Mouse (Mus musculus): ENCODE measurements around the gene Gm498. TPM values are rescaled to one million over a fixed set of nuclear protein-coding genes. Genes with fewer than 3 reads are reported as not detected.

Gene Gm498
- polyA plus RNA-seq, 1 experiment from 2014 or later = not detected

- H3K27ac ChIP-seq (ENCODE audit: low read length) = no peak overlapping the region
- H3K36me3 ChIP-seq (ENCODE audit: control insufficient read depth, insufficient read depth, low read length) = peaks cover 50% of the 10 kb centered on the region
- H3K9ac ChIP-seq (replicated peaks; ENCODE audit: low read depth, low read length) = no peak overlapping the region
These were observed 18.4 kb upstream of the Gm498 start for GRCm38 (mm10) chr7:143848127-143848767.

DNA sequence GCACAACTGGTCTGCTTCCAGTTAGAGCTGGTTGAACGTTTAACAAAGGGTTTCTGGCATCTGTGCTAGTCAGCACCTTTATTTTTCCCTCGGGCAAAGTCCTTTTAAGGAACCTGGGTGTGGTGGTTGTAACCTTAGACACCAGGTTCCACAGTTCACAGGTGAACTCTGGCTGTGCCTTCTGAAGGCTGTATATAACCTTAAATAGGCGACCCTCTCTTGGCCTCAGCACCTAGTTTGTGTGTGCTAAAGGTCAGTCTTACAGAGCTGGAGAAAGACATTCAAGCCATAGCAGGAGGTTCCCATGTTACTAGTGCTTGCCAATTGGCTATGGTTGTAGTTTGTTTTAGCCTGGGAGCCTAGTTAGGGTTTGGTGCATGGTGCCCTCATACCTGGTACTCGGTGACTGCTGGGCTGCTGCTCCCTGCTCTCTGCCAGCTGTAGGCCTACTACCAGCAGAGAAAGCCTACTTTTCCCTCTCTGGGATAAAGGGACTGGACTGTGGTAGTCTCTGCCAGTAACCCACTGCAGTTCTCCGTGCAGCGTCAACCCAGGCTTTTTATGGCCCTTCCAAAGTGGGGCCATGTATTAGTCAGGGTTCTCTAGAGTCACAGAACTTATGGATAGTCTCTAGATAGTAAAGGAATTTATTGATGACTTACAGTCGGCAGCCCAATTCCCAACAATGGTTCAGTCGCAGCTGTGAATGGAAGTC lies 17.7 kb upstream of the Gm498 start:
- H3K36me3 ChIP-seq (ENCODE audit: control insufficient read depth, insufficient read depth, low read length) = peaks cover 44% of the 10 kb centered on the region
- H3K4me2 ChIP-seq (replicated peaks; ENCODE audit: low read depth, low read length) = no peak overlapping the region
- ATAC-seq (ENCODE audit: insufficient number of reproducible peaks, insufficient read depth, low FRiP score, low read depth) = no peak
- H3K4me1 ChIP-seq (ENCODE audit: control insufficient read depth, insufficient read depth, low read length) = no peaks in the 10 kb centered on the region
- WGBS = 88% methylated on average over 6 of the region's 8 CpGs
- H3K27ac ChIP-seq (ENCODE audit: low read length) = no peak overlapping the region
- H3K9ac ChIP-seq (replicated peaks; ENCODE audit: low read depth, low read length) = no peak overlapping the region
- H3K9me3 ChIP-seq (ENCODE audit: control insufficient read depth, low read depth, low read length) = no peaks in the 10 kb centered on the region
- no peak overlapping the region for H3K4me3 ChIP-seq (ENCODE audit: low read depth, low read length)
- no peaks in the 10 kb centered on the region for H3K27me3 ChIP-seq (ENCODE audit: control insufficient read depth, insufficient read depth, low read length)

More at GRCm38 (mm10) chr7:143848127-143848767, 18.4 kb upstream of the Gm498 start:
- WGBS = 87% methylated on average over 5 of the region's 5 CpGs
- ATAC-seq (ENCODE audit: insufficient number of reproducible peaks, insufficient read depth, low FRiP score, low read depth) = no peak
- H3K9me3 ChIP-seq (ENCODE audit: control insufficient read depth, low read depth, low read length) = no peaks in the 10 kb centered on the region
- no peaks in the 10 kb centered on the region for H3K27me3 ChIP-seq (ENCODE audit: control insufficient read depth, insufficient read depth, low read length)
- H3K4me2 ChIP-seq (replicated peaks; ENCODE audit: low read depth, low read length) = no peak overlapping the region
- no peaks in the 10 kb centered on the region for H3K4me1 ChIP-seq (ENCODE audit: control insufficient read depth, insufficient read depth, low read length)
- no peak overlapping the region for H3K4me3 ChIP-seq (ENCODE audit: low read depth, low read length)

- no peak for ATAC-seq (ENCODE audit: insufficient number of reproducible peaks, insufficient read depth, low FRiP score, low read depth)
- 81% methylated on average over 4 of the region's 4 CpGs for WGBS
- H3K4me2 ChIP-seq (replicated peaks; ENCODE audit: low read depth, low read length) = no peak overlapping the region
These were observed 2.2 kb downstream of the Gm498 start for GRCm38 (mm10) chr7:143868874-143869273.

GRCm38 (mm10) chr7:143883717-143884116 lies 17.1 kb downstream of the Gm498 start:
- Histone ChIP-seq H3K27me3 (ENCODE audit: control insufficient read depth, insufficient read depth, low read length) (no peaks in the 10 kb centered on the region), H3K9me3 (ENCODE audit: control insufficient read depth, low read depth, low read length) (no peaks in the 10 kb centered on the region), H3K27ac (ENCODE audit: low read length) (no peak overlapping the region), H3K4me1 (ENCODE audit: control insufficient read depth, insufficient read depth, low read length) (no peaks in the 10 kb centered on the region), H3K9ac (replicated peaks; ENCODE audit: low read depth, low read length) (no peak overlapping the region), H3K4me3 (ENCODE audit: low read depth, low read length) (no peak overlapping the region), H3K4me2 (replicated peaks; ENCODE audit: low read depth, low read length) (no peak overlapping the region), H3K36me3 (ENCODE audit: control insufficient read depth, insufficient read depth, low read length) (no peaks in the 10 kb centered on the region)
- no peak for ATAC-seq (ENCODE audit: insufficient number of reproducible peaks, insufficient read depth, low FRiP score, low read depth)
- WGBS = 70% methylated on average over 6 of the region's 6 CpGs

More at GRCm38 (mm10) chr7:143868874-143869273, 2.2 kb downstream of the Gm498 start:
- H3K4me1 ChIP-seq (ENCODE audit: control insufficient read depth, insufficient read depth, low read length) = no peaks in the 10 kb centered on the region
- no peak overlapping the region for H3K27ac ChIP-seq (ENCODE audit: low read length)
- no peak overlapping the region for H3K9ac ChIP-seq (replicated peaks; ENCODE audit: low read depth, low read length)
- H3K36me3 ChIP-seq (ENCODE audit: control insufficient read depth, insufficient read depth, low read length) = no peaks in the 10 kb centered on the region
- no peaks in the 10 kb centered on the region; the same call in 1 of the 2 replicates for H3K9me3 ChIP-seq (ENCODE audit: control insufficient read depth, low read depth, low read length)
- H3K4me3 ChIP-seq (ENCODE audit: low read depth, low read length) = no peak overlapping the region
- H3K27me3 ChIP-seq (ENCODE audit: control insufficient read depth, insufficient read depth, low read length) = no peaks in the 10 kb centered on the region

DNA sequence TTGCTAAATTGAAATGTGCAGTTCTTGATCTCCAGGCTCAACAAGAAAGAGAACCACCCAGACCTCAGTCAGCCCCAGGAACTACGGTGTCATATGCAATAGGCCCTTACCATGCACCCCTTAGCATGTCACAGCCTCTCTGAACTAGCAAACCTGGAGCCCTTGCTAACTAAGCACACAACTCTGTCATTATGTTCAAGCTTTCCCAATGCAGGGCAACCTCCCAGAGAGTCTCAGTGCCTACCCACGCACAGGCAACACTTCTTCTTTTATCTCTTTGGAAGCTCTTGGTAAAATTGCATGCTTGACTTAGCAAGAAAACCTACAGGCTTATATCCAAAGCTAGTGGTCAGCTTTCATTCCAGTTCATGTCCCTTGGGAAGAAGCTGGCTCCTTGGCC lies 24.5 kb downstream of the Gm498 start:
- Histone ChIP-seq H3K9me3 (ENCODE audit: control insufficient read depth, low read depth, low read length) (no peaks in the 10 kb centered on the region), H3K27ac (ENCODE audit: low read length) (no peak overlapping the region), H3K9ac (replicated peaks; ENCODE audit: low read depth, low read length) (no peak overlapping the region), H3K36me3 (ENCODE audit: control insufficient read depth, insufficient read depth, low read length) (no peaks in the 10 kb centered on the region), H3K4me3 (ENCODE audit: low read depth, low read length) (no peak overlapping the region), H3K4me1 (ENCODE audit: control insufficient read depth, insufficient read depth, low read length) (no peaks in the 10 kb centered on the region), H3K27me3 (ENCODE audit: control insufficient read depth, insufficient read depth, low read length) (no peaks in the 10 kb centered on the region), H3K4me2 (replicated peaks; ENCODE audit: low read depth, low read length) (no peak overlapping the region)
- 81% methylated on average over 2 of the region's 2 CpGs for WGBS
- no peak for ATAC-seq (ENCODE audit: insufficient number of reproducible peaks, insufficient read depth, low FRiP score, low read depth)

GRCm38 (mm10) chr7:143892361-143892760 lies 25.7 kb downstream of the Gm498 start:
- ATAC-seq (ENCODE audit: insufficient number of reproducible peaks, insufficient read depth, low FRiP score, low read depth) = no peak
- H3K27me3 ChIP-seq (ENCODE audit: control insufficient read depth, insufficient read depth, low read length) = no peaks in the 10 kb centered on the region
- 81% methylated on average over 2 of the region's 2 CpGs for WGBS

GRCm38 (mm10) chr7:143900667-143901066 lies 34.0 kb downstream of the Gm498 start:
- WGBS = 23% methylated on average over 2 of the region's 2 CpGs
- H3K36me3 ChIP-seq (ENCODE audit: control insufficient read depth, insufficient read depth, low read length) = no peaks in the 10 kb centered on the region
- no peak overlapping the region for H3K4me2 ChIP-seq (replicated peaks; ENCODE audit: low read depth, low read length)
- no peaks in the 10 kb centered on the region for H3K4me1 ChIP-seq (ENCODE audit: control insufficient read depth, insufficient read depth, low read length)
- H3K9me3 ChIP-seq (ENCODE audit: control insufficient read depth, low read depth, low read length) = no peaks in the 10 kb centered on the region
- H3K9ac ChIP-seq (replicated peaks; ENCODE audit: low read depth, low read length) = no peak overlapping the region
- ATAC-seq (ENCODE audit: insufficient number of reproducible peaks, insufficient read depth, low FRiP score, low read depth) = no peak
- H3K4me3 ChIP-seq (ENCODE audit: low read depth, low read length) = no peak overlapping the region
- H3K27ac ChIP-seq (ENCODE audit: low read length) = no peak overlapping the region
- H3K27me3 ChIP-seq (ENCODE audit: control insufficient read depth, insufficient read depth, low read length) = no peaks in the 10 kb centered on the region

More at GRCm38 (mm10) chr7:143892361-143892760, 25.7 kb downstream of the Gm498 start:
- no peak overlapping the region for H3K4me2 ChIP-seq (replicated peaks; ENCODE audit: low read depth, low read length)
- H3K9ac ChIP-seq (replicated peaks; ENCODE audit: low read depth, low read length) = no peak overlapping the region
- no peaks in the 10 kb centered on the region for H3K36me3 ChIP-seq (ENCODE audit: control insufficient read depth, insufficient read depth, low read length)
- no peak overlapping the region for H3K4me3 ChIP-seq (ENCODE audit: low read depth, low read length)
- H3K9me3 ChIP-seq (ENCODE audit: control insufficient read depth, low read depth, low read length) = no peaks in the 10 kb centered on the region
- no peaks in the 10 kb centered on the region for H3K4me1 ChIP-seq (ENCODE audit: control insufficient read depth, insufficient read depth, low read length)
- no peak overlapping the region for H3K27ac ChIP-seq (ENCODE audit: low read length)

- Histone ChIP-seq H3K4me2 (replicated peaks; ENCODE audit: low read depth, low read length) (no peak overlapping the region), H3K27ac (ENCODE audit: low read length) (no peak overlapping the region), H3K4me1 (ENCODE audit: control insufficient read depth, insufficient read depth, low read length) (no peaks in the 10 kb centered on the region), H3K9ac (replicated peaks; ENCODE audit: low read depth, low read length) (no peak overlapping the region), H3K9me3 (ENCODE audit: control insufficient read depth, low read depth, low read length) (no peaks in the 10 kb centered on the region), H3K27me3 (ENCODE audit: control insufficient read depth, insufficient read depth, low read length) (no peaks in the 10 kb centered on the region), H3K4me3 (ENCODE audit: low read depth, low read length) (no peak overlapping the region), H3K36me3 (ENCODE audit: control insufficient read depth, insufficient read depth, low read length) (no peaks in the 10 kb centered on the region)
- ATAC-seq (ENCODE audit: insufficient number of reproducible peaks, insufficient read depth, low FRiP score, low read depth) = no peak
- WGBS = 63% methylated on average over 1 of the region's 1 CpGs
These were observed 38.5 kb downstream of the Gm498 start for GRCm38 (mm10) chr7:143905176-143905575.

Data from stomach, embryonic 14.5 days (tissue).